Mouse (Mus musculus): ENCODE measurements at regions not wholly inside any gene's neighbourhood (a gene's known extent, or its start where the extent isn't known, plus 50 kb on each side); places are given as distances from the start of the nearest gene placed in this dataset.

DNA sequence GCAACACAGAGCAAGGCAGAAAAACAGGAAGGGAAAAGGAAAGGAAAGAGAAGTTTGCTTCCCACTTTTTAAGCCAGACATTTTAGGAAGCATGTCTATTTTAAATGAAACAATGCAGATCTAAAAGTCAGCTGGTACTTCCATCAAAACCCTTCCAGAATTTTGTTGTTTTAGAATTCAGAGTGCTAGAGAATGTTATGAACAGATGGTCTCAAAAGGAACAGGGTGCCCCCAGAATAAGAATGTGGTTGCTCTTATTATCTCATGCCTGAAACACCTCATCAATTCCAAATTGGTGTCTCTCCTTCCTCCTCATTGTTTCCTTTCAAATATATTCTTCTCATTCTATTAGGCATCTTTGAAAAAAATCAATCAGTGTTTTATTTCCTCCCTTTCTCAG lies 60.0 kb upstream of the Gm527 start:
- no peaks in the 10 kb centered on the region for H3K36me3 ChIP-seq (ENCODE audit: control insufficient read depth, insufficient read depth, low read length)
- H3K27ac ChIP-seq (replicated peaks; ENCODE audit: low read depth, low read length), result no peak overlapping the region
- no peaks in the 10 kb centered on the region for H3K9me3 ChIP-seq (ENCODE audit: control insufficient read depth, low read length)
- H3K4me2 ChIP-seq (ENCODE audit: low read depth, low read length), result no peak overlapping the region
- DNase-seq (ENCODE audit: low spot score), result no peak
- ATAC-seq (ENCODE audit: low read depth), result no peak
- H3K27me3 ChIP-seq (replicated peaks; ENCODE audit: control insufficient read depth, insufficient read depth, low read length), result no peaks in the 10 kb centered on the region
- H3K4me1 ChIP-seq (ENCODE audit: control insufficient read depth, insufficient read depth, low read length), result no peaks in the 10 kb centered on the region
- H3K4me3 ChIP-seq (ENCODE audit: low read depth, low read length), result no peak overlapping the region
- H3K9ac ChIP-seq (ENCODE audit: low read depth, low read length), result no peak overlapping the region
